Mouse (Mus musculus) midbrain, embryonic 10.5 days (tissue): ENCODE data around the gene Ndufb10. TPM values are rescaled to one million over a fixed set of nuclear protein-coding genes. Genes with fewer than 3 reads are reported as not detected.

Source experiments
- DNase-seq: peaks from one replicate; pipeline ENCODE4 v3.0.0-alpha.2; 2017; ENCODE audit warnings: low spot score
- H3K27ac ChIP-seq: fragments of 300-500 bp; sonication (generic); replicated peaks from 2 replicates; pipeline ENCODE4 v1.5.1; 2016; ENCODE audit warnings: mild to moderate bottlenecking
- H3K27me3 ChIP-seq: fragments of 300-500 bp; sonication (generic); 2 replicates; pipeline ENCODE4 v1.6.1; 2016; ENCODE audit warnings: low read depth, mild to moderate bottlenecking; ENCODE audit not compliant: poor library complexity, severe bottlenecking
- H3K36me3 ChIP-seq: fragments of 300-500 bp; sonication (generic); 2 replicates; pipeline ENCODE4 v1.6.1; 2016; ENCODE audit warnings: mild to moderate bottlenecking, moderate library complexity
- H3K4me1 ChIP-seq: fragments of 300-500 bp; sonication (generic); 2 replicates; pipeline ENCODE4 v1.6.1; 2016
- H3K4me3 ChIP-seq: fragments of 300-500 bp; sonication (generic); 2 replicates; pipeline ENCODE4 v1.5.1; 2016; ENCODE audit warnings: mild to moderate bottlenecking, moderate library complexity
- H3K9me3 ChIP-seq: fragments of 300-500 bp; sonication (generic); replicated peaks from 2 replicates; pipeline ENCODE4 v1.6.1; 2016; ENCODE audit warnings: mild to moderate bottlenecking
- WGBS: fragments of 180-500 bp; shearing (Covaris S2); methylation state at CpG from one replicate; pipeline ENCODE4 v1.1.7; 2016; 5-methylcytosine and 5-hydroxymethylcytosine counted together
- polyA plus RNA-seq: library from polyadenylated mRNA; unstranded; fragments of >200 nt; fragmentation: Nextera tagmentation; extraction: Ambion mirVana; gene quantifications from 2 replicates; pipeline ENCODE4 v1.2.1, GENCODE M21; 2016

Gene Ndufb10
- polyA plus RNA-seq, 1 experiment from 2014 or later: 214 TPM

GRCm38 (mm10) chr17:24716166-24716682, 8.1 kb downstream of the Ndufb10 start:
- H3K27ac ChIP-seq: no peak overlapping the region
- WGBS: 95% methylated on average over 15 of the region's 15 CpGs

GRCm38 (mm10) chr17:24715556-24715955, 8.7 kb downstream of the Ndufb10 start:
- no peaks in the 10 kb centered on the region for H3K27me3 ChIP-seq
- no peak overlapping the region for H3K4me3 ChIP-seq
- H3K9me3 ChIP-seq: no peaks in the 10 kb centered on the region

More at GRCm38 (mm10) chr17:24716166-24716682, 8.1 kb downstream of the Ndufb10 start:
- Histone ChIP-seq H3K27me3 (no peaks in the 10 kb centered on the region), H3K36me3 (peaks cover 37% of the 10 kb centered on the region), H3K4me1 (peaks cover 25% of the 10 kb centered on the region), H3K4me3 (no peak overlapping the region), H3K9me3 (no peaks in the 10 kb centered on the region)
- DNase-seq: no peak

DNA sequence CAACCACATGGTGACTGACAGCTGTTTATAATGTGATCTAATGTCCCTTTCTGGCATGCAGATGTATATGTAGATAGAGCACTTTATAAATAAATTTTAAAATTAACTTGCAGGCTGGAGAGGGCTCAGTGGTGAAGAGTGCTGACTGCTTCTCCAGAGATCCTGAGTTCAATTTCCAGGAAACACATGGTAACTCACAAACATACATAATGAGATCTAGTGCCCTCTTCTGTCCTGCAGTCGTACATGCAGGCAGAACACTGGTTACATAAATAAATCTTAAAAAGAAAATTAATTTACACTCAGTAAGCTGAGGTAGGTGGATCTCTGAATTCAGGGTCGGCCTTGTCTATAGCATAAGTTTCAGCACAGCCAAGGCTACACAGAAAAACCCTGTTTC, 15.6 kb downstream of the Ndufb10 start:
- no peak for DNase-seq
- Histone ChIP-seq H3K9me3 (no peaks in the 10 kb centered on the region), H3K4me1 (peaks cover 22% of the 10 kb centered on the region), H3K4me3 (no peak overlapping the region), H3K27me3 (no peaks in the 10 kb centered on the region), H3K36me3 (peaks cover 25% of the 10 kb centered on the region), H3K27ac (no peak overlapping the region)
- 43% methylated on average over 2 of the region's 2 CpGs for WGBS

More at GRCm38 (mm10) chr17:24715556-24715955, 8.7 kb downstream of the Ndufb10 start:
- Histone ChIP-seq H3K4me1 (peaks cover 20% of the 10 kb centered on the region), H3K36me3 (peaks cover 31% of the 10 kb centered on the region), H3K27ac (no peak overlapping the region)
- 25% methylated on average over 6 of the region's 6 CpGs for WGBS
- no peak for DNase-seq

DNA sequence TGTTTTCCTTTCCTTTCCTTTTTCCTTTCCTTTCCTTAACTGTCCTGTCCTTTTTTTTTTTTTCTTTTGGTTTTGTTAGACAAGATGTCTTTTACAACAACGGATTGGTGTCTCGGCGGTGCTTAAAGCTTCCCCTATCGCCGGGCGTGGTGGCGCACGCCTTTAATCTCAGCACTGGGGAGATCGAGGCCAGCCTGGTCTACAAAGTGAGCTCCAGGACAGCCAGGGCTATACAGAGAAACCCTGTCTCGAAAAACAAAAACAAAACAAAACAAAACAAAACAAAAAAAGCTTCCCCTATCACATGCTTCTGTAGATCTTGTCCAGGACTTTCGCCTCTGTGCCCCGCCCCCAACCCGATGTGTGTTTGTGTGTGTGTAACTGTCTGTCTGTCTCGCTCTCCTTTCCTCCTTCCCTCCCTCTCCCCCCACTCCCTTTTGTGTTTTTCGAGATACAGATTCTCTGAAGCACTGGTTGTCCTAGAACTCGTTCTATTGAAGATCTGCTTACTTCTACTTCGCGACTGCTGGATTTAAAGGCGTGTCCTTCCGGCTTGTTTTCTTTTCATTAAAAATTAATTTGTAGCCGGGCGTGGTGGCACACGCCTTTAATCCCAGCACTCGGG, 16.4 kb downstream of the Ndufb10 start:
- no peaks in the 10 kb centered on the region for H3K27me3 ChIP-seq
- H3K36me3 ChIP-seq: peaks cover 31% of the 10 kb centered on the region
- WGBS: 7% methylated on average over 24 of the region's 24 CpGs
- H3K9me3 ChIP-seq: no peaks in the 10 kb centered on the region
- H3K4me1 ChIP-seq: peaks cover 22% of the 10 kb centered on the region
- DNase-seq: no peak
- H3K27ac ChIP-seq: peak overlapping the region; percentile 87
- peak overlapping the region; percentile 89 for H3K4me3 ChIP-seq

- 4% methylated on average over 32 of the region's 32 CpGs for WGBS
- Histone ChIP-seq H3K4me1 (peaks cover 22% of the 10 kb centered on the region), H3K4me3 (peak within 1 kb of the TSS; percentile 89), H3K27me3 (no peaks in the 10 kb centered on the region), H3K36me3 (peaks cover 39% of the 10 kb centered on the region), H3K9me3 (no peaks in the 10 kb centered on the region), H3K27ac (peak within 1 kb of the TSS; percentile 87)
- DNase-seq: peak; percentile 94
These were observed 17.1 kb downstream of the Ndufb10 start, which contains the start of gene Tbl3 for GRCm38 (mm10) chr17:24706982-24707800. Tbl3 (minus strand) TSS chr17:24707660.

DNA sequence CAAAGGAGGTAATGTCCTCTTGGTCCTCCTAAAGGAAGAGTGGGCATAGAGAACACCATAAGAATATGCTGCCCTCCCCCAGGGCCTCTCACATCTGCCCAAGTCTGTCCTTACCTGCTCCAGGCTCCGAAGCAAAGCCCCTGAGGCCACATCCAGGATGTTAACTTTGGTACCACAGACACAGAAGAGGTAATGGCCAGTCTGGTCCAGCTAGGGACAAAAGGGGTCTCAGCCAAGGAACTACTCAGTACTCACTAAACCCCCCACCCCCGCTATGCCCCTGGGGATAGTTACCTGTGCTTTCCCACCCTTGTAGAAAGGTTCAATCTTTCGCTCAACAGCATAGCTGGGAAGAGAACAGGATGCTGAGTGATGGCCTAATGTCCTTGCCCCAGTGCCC, 18.5 kb downstream of the Ndufb10 start:
- Histone ChIP-seq H3K36me3 (peaks cover 52% of the 10 kb centered on the region), H3K4me3 (peak overlapping the region; percentile 89), H3K27ac (no peak overlapping the region), H3K4me1 (peaks cover 22% of the 10 kb centered on the region), H3K9me3 (no peaks in the 10 kb centered on the region), H3K27me3 (no peaks in the 10 kb centered on the region)
- DNase-seq: no peak
- 91% methylated on average over 3 of the region's 3 CpGs for WGBS

DNA sequence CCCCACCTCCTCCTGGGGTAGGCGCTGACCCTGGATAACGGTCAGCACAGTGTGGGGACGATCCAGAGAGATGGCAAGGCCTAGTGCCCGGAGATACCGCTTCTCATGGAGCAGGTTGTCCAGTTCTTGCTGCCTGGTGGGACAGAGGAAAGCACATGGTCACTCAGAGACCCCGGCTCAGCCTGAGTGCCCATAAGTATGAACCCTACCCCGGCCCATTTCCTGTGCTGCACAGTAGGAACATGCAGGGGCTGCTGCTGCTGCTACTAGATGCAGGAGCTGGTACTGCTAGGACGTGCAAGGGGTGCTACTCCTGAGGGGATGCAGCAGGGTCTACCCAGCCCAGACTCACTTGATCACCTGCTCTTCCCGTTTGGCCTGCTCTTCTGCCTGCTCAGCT, 23.0 kb downstream of the Ndufb10 start:
- Histone ChIP-seq H3K4me1 (peaks cover 21% of the 10 kb centered on the region), H3K27me3 (peaks cover 3% of the 10 kb centered on the region; the same call in 1 of the 2 replicates), H3K9me3 (no peaks in the 10 kb centered on the region), H3K27ac (no peak overlapping the region), H3K4me3 (no peak overlapping the region), H3K36me3 (peaks cover 68% of the 10 kb centered on the region)
- no peak for DNase-seq
- WGBS: 90% methylated on average over 9 of the region's 9 CpGs

GRCm38 (mm10) chr17:24699473-24699872, 24.8 kb downstream of the Ndufb10 start:
- 86% methylated on average over 2 of the region's 2 CpGs for WGBS
- H3K36me3 ChIP-seq: peaks cover 51% of the 10 kb centered on the region

DNA sequence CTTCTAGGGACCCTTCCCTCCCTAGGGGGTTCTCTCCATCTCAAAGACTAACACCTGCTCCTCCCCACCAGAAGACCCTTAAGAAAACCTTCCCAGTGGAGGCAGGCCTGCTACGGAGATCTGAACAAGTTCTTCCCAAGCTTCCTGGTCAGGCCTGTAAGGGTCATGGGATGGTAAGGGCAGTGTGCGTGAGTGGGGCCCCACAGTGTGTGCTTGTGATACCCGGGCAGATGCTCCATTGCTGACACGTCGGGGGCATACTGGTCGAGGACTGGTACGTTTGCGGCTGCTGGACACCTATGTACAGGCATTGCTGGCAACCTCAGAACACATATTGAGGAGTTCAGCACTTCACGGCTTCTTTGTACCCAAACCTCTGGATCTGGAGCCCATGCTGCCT, 25.6 kb downstream of the Ndufb10 start:
- WGBS: 67% methylated on average over 9 of the region's 9 CpGs
- Histone ChIP-seq H3K27me3 (peaks cover 3% of the 10 kb centered on the region; the same call in 1 of the 2 replicates), H3K9me3 (no peaks in the 10 kb centered on the region), H3K27ac (no peak overlapping the region), H3K4me1 (peaks cover 31% of the 10 kb centered on the region), H3K4me3 (no peak overlapping the region), H3K36me3 (peaks cover 49% of the 10 kb centered on the region)
- no peak for DNase-seq

More at GRCm38 (mm10) chr17:24699473-24699872, 24.8 kb downstream of the Ndufb10 start:
- H3K27ac ChIP-seq: no peak overlapping the region
- DNase-seq: no peak
- peaks cover 26% of the 10 kb centered on the region for H3K4me1 ChIP-seq
- no peak overlapping the region for H3K4me3 ChIP-seq
- H3K27me3 ChIP-seq: peaks cover 3% of the 10 kb centered on the region; the same call in 1 of the 2 replicates
- no peaks in the 10 kb centered on the region for H3K9me3 ChIP-seq

- WGBS: 20% methylated on average over 5 of the region's 5 CpGs
- Histone ChIP-seq H3K4me3 (no peak overlapping the region), H3K9me3 (no peaks in the 10 kb centered on the region), H3K27me3 (peaks cover 3% of the 10 kb centered on the region; the same call in 1 of the 2 replicates), H3K27ac (no peak overlapping the region), H3K4me1 (peaks cover 31% of the 10 kb centered on the region), H3K36me3 (peaks cover 48% of the 10 kb centered on the region)
- DNase-seq: no peak
These were observed 26.3 kb downstream of the Ndufb10 start for GRCm38 (mm10) chr17:24697985-24698384.

- peaks cover 31% of the 10 kb centered on the region for H3K4me1 ChIP-seq
- H3K27ac ChIP-seq: peak within 1 kb of the TSS; percentile 92
- peaks cover 16% of the 10 kb centered on the region for H3K27me3 ChIP-seq
- H3K36me3 ChIP-seq: peaks cover 41% of the 10 kb centered on the region
- WGBS: under 1% methylated on average over 76 of the region's 76 CpGs
- H3K9me3 ChIP-seq: no peaks in the 10 kb centered on the region
- peak within 1 kb of the TSS; percentile 88 for H3K4me3 ChIP-seq
- peak; percentile 89 for DNase-seq
These were observed 28.1 kb downstream of the Ndufb10 start, which contains the start of the genes Gfer and Noxo1 for GRCm38 (mm10) chr17:24696011-24696697. Gfer (minus strand) TSS chr17:24696156. Noxo1 (plus strand) TSS chr17:24696234.

GRCm38 (mm10) chr17:24695326-24696010, 28.8 kb downstream of the Ndufb10 start:
- peaks cover 35% of the 10 kb centered on the region for H3K36me3 ChIP-seq
- 8% methylated on average over 51 of the region's 51 CpGs for WGBS
- no peak for DNase-seq
- H3K27ac ChIP-seq: peak overlapping the region; percentile 92
- no peaks in the 10 kb centered on the region for H3K9me3 ChIP-seq
- peaks cover 31% of the 10 kb centered on the region for H3K4me1 ChIP-seq
- H3K4me3 ChIP-seq: peak overlapping the region; percentile 88
- peaks cover 23% of the 10 kb centered on the region for H3K27me3 ChIP-seq
